Mouse (Mus musculus) E14TG2a.4 (cell line): Measurements from ENCODE around the gene Abca7.

Experiments
- CTCF ChIP-seq: conservative IDR thresholded peaks from 2 replicates; pipeline ENCODE4 v1.5.1; 2014; ENCODE audit warnings: low read length
- NANOG ChIP-seq: IDR thresholded peaks from 2 replicates; pipeline ENCODE4 v1.6.1; 2014; ENCODE audit warnings: borderline replicate concordance, low read length, mixed read lengths
- POU5F1 ChIP-seq: IDR thresholded peaks from 2 replicates; pipeline ENCODE4 v1.6.1; 2014; ENCODE audit warnings: low read length, borderline replicate concordance

DNA sequence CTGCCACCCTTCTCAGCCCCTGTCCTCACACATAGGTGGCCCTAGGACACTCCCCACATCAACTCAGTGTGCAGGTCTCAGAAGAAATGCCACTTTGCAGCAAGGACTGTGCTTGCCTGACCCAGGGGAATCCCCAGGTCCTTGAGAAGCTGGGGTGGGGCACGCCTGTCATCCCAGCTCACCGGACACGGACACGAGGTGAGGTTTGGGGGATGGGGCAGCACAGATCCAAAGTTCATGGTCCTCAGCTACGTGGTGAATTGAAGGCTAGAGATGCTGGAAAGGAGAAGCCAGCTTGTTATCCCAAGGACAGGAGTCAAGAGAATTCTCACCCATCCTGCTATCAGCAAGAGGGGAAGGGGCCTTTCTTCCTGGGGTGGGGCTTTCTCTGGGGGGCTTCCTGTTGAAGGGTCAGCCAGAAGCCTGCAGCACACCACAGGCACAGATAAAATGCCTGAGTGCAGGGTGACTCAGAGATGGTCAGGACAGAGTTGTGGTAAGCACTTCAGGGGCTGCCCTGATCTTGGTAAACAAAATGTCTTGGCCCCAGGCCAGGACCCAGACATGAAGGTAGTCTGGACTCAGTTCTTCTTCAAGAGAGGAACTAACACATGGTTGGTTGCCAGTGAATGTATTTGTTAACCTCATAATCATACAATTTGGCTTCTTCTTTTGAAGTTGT is 36.6 kb downstream of the Abca7 start:
- no peak for TF ChIP-seq CTCF
- no peak for TF ChIP-seq POU5F1
- no peak for TF ChIP-seq NANOG
